Mouse (Mus musculus) C2C12 (cell line): Measurements from ENCODE around the gene Tmem150c.

Experiments used
- CEBPB ChIP-seq: IDR thresholded peaks from one replicate; pipeline ENCODE4 v1.6.1; 2011; ENCODE audit warnings: low read depth, mild to moderate bottlenecking, control low read depth, moderate library complexity
- CTCF ChIP-seq: IDR thresholded peaks from one replicate; pipeline ENCODE4 v1.5.1; 2011; ENCODE audit not compliant: control insufficient read depth, insufficient read depth, insufficient read length
- MYOG ChIP-seq: IDR thresholded peaks from one replicate; pipeline ENCODE4 v1.6.1; 2011; ENCODE audit not compliant: control insufficient read depth, insufficient read length; ENCODE audit errors: extremely low read depth

DNA sequence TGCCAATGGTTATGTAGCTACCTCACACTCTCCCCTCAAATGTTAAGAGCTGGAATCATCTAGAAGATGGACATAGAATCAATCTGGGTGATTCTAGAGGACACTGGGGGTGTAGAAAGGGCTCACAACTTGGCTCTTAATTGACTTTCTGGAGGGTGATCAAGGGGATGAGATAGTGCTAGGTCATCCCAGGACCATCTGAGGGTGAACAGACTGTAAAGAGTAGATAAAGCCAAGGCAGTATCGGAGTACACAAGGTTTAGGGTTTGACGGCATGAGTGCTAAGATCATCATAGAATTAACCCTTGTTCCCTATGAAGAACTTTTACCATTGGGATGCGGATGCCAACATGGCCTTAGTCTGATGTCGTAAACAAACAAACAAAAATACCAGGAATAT lies 61.6 kb downstream of the Tmem150c start:
- TF ChIP-seq MYOG (no peak), CEBPB (no peak), CTCF (no peak)
